Mouse (Mus musculus): ENCODE measurements around the gene Slc35b2.

Slc35b2 gene

DNA sequence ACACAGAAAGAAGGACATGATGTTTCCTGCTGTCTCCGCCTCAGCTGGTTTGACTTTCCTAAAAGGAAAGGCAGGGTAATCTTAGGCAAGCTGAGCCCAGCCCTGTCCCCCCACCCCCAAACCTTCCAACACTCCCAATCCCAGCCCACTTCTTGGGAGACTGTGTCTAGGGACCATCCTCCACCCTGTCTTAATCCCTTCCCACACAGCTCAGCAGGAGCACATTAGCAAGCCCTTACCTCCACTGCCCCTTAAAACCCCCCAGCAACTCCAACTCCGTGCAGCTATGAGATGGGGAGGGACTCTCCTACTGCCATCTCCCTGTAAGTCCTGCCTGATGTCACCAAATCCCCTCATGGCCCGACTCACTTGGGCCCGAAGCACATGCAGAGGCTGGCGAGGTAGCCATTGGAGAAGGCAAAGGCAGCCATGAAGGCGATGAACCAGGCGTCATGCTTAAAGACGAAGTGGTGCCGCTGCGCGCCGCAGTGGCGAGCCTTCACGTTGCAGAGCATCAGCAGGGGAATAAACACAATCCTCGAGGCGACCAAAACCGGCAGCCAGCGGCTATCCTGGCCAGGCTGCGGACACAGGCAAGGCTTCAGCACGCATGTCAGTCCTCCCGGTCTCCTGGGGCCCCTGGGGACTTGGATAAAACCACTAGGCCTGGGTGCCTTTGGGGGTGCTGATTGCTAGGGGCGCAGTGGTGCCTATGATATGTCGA lies 22.2 kb downstream of the Slc35b2 start:
- no peak for DNase-seq

DNA sequence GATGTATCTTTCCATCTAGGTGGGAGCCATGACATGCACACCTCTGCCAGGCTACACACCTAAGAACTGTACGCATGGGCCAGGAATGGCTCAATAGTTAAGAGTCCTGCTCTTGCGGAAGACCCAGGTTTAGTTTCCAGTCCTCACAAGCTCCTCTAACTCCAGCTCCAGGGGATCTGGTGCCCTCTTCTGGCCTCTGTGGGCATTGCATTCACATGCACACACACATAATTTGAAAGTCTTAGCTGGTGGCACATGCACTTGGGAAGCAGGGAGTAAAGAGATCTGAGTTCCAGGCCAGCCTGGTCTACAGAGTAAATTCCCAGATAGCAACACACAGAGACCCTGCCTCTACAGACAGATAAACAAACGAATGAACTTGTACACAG lies 22.8 kb downstream of the Slc35b2 start:
- DNase-seq: peak; percentile 56

DNA sequence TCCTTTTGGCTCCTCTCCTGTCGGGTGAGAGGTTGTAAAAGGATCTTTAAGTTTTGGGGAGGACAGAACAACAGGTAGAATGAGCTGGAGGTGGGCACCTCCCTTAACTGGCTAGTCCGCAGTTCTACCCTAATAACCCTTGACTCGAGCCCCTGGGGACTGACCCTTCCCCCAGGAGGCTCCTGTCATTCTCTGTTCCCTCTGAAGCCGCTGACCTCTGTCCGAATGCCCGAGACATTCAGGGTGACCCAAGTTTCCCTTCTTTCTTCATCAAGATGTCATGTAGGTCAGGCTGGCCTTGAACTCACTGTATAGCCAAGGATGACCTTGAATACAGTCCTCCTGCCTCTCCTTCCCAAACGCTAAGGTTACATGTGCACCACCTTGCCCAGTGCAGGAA lies 24.7 kb downstream of the Slc35b2 start:
- DNase-seq: no peak

DNA sequence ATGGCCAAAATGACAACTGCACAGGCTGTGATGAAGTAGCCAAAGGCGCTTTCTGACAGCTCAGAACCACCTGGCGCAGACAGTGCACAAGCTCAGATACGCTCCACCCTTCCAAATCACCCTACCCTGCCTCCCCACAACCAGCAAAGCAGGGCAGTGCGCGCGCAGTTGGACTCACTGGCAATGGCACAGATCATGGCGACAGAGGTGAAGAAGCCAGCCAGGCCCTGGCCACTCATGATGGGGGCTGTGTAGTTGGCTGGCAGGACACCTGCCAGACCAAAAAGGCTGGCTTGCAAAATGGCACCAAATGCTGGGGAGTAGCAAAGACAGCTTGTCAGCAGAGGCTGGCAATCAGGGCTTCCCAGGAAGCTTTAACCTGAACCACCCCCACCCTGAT lies 25.6 kb downstream of the Slc35b2 start:
- DNase-seq: no peak

DNA sequence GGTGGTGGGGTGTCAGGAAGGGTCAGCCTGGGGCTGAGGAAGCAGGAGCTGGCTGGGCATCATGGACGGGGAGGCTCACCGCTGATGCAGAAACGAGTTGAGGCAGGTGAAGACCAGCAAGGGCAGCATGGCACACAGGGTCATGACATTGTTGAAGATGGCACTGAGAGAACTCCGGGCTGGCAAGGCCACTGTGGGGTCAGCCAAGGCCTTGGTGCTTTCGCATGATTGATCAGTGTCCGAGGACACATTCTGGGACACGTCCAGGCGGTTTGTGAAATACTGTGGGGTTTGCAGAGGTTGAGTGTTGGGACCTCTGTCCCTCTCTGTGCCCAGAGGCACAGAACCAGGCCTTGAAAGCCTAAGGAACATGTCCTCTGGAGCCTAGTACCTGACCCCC lies 26.2 kb downstream of the Slc35b2 start:
- DNase-seq: peak; percentile 19

DNA sequence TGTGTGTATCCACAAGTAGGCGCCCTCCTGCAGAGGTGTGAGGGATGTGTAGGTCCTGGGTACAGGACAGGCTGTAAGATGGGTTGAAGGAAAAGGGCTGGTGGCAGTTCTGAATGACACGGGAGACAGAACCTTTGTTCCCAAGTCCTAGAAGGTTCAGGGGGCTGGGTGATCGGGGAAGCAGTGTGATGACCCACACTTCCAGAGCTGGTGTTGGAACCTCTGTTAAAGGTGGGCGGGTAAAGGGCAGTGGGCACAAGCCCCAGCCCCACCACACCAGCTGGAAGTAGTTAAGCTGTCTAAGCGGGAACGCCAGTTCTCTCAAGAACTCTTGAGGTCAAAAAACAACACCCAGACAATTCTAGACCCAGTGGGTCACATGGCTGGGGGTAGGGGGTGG lies 26.7 kb downstream of the Slc35b2 start:
- DNase-seq: peak; percentile 18

DNA sequence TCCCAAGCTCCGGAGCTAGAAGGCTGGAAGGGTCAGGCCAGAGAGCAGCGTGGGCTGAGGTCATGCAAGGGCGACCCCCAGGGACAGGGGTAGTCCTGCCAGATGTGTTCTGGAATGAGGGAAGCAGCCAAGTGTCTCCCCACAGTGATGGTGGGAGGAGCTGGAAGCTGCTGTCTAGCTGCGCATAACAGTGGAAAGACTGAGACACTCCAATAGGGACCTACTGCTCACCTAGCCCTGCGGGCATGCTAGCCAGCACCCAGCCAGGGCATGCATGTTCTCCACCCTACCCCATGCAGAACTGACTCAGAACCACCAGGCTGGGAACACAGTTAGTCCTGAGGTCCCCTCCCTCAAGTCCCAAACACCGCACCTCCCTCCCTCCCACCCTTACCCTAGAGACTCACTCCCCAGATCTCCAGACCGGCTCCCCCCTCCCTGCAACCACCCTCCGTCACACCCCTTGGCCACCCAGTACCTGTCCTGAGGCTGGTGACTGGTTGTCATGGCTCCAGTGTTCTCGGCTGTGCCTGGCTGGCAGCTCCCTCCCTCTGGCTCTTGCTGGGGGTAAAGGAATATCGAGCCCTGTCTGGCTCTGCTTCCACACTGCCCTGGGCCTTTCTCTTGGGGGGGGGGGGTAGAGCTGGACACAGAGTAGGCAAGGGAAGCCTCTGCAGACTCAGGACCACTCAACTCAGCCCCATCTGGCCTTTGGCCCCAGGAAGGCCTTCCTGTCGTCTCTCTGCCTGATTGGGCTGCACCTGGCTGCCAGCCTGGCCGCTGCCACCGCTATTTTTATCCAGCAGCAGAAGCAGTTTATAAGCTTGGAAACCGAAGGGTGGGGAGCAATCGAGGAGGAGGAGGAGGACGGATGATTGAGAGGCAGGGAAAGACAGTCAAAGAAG lies 28.3 kb downstream of the Slc35b2 start:
- DNase-seq: peak; percentile 70

DNA sequence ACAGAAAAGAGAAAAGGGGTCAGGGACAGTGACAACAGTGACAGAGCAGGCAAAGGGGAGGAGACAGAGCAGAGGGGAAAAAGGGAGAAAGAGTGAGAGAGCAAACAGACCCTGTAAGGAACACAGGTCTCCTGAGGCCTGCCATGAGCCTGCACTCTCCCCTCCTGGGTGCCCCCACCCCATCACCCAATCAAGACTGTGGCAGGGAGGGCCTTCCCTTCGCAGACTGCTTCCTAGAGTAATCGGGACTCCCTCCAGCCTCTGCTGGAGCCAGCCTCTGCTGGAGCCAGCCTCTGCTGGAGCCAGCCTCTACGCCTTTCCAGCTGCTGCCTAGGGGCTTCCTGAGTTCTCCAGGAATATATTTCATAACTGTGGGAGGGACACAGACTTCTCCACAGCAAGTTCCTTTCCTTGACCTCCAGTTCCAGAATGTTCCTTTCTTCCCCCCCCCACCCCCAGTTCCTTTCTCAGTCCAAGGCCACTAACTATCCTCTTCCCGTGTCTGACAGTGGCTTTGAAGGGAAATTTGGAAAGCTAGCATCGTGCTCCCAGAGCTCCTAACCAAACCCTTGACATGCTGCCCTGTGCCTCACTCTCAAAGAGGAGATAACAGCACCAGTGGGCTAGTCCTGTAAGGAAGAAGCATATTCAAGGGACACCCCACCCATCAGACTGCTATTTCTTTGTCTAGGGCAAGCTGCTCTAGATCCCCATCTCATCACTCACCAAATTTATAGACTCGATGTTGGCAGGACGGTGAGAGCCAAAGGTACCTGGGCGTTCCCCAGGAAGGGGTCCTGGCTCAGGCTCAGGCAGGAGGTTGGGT lies 29.1 kb downstream of the Slc35b2 start:
- peak; percentile 72 for DNase-seq

DNA sequence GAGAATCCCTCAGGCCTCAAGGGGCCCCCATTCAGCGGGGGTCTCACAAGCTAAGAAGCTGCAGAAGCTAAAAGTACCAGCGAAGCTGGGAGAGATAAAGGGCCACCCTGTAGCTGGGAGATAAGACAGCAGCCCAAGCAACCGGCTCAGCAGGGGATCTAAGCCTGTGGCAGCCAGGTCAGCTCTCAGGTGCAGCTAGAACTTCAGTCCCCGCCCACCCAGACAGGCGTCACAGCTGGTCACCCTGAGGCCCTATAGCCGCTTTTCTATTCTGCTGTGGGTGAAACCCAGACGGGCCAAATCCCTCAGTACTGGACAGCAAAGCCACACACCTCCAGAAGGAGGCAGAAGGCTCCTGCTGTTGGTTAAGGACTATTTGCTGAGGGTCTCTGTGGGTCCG lies 29.8 kb downstream of the Slc35b2 start:
- peak; percentile 61 for DNase-seq

DNA sequence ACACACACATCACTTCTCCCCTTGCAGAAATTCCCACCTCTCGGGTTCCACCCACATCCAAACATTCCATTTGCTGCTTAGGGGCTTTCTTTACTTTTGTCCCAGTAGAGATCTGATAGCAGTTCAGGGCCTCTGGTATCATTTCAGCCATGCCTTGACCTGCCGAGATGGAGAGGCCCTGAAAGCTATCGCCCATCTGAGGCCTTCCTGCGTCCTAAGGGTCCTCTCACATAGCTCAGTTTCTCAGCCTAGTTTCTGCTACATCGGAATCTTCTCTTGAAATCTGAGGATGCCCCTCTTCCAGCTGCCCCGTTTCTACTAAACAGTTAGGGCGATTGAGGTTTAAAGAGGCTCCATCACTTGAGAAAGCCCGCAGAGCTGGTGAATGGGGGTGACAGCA lies 30.5 kb downstream of the Slc35b2 start:
- DNase-seq: no peak

DNA sequence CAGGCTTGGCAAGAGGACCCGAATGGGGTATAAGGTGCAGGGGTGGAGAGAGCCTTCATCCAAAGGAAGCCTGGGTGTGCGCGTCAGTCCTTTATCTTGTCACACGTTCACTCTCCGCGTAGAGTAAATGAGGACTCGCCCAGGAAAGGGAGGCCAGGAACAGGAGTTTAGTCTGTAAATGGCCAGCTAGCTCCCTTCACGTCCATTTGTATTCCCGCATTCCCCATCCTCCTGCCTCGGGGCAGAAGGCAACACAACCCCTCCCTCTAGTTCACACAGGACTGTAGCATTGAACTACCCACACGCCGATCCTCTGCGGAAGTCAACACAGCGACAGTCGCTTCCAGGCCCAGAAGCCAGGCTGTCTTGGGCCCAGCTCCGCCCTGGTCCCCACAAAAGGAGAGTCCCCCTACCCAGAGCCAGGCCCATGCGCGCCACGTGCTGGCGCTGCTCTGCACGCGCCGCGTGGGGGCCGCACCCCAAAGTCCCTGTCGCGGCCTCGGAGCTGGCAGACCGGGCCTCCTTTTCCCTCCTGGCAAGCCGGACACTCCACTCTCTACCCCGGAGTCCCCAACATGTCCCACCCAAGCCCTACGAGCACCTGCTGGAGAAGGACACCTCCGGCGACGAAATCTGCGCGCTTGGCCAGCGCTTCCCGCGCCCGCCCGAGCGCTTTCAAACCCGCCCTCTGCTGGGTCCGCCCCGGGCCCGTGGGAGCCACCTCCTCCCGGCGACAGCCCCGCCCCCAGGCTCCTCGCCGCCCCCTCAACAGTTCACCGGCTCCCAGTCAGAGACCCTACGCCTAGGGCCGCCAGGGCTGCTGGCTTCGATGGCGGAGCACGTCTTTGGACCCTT lies 31.4 kb downstream of the Slc35b2 start:
- peak; percentile 92 for DNase-seq

DNA sequence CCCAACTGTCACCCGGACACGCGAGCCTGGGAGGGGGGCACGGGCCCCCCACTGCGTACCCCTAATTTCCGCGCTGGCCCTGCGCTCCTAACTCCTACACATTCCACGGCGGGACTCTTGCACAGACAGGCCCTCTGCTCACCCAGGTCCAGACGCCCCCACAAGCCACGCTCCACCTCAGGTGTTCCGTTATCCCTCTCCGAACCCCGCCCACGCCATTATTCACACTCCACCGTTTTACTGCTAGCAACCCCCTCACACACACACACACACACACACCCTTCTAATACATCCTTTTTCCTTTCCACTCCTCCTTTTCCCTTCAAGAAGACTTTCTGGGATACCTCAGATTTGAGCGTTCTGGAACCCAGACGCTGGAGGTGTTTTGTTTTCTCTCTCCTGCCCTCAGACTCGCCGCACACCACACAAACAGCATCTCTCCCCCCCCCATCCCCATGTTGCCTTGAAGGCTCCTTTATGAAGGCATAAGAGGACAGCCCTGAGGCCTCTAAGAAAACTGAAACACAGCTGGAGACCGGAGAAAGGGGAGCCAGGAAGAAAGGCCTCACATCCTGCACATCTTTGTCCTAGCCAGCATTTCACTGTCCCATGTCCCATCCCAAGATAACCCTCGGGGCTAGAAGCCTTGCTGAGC lies 32.2 kb downstream of the Slc35b2 start:
- no peak for DNase-seq

DNA sequence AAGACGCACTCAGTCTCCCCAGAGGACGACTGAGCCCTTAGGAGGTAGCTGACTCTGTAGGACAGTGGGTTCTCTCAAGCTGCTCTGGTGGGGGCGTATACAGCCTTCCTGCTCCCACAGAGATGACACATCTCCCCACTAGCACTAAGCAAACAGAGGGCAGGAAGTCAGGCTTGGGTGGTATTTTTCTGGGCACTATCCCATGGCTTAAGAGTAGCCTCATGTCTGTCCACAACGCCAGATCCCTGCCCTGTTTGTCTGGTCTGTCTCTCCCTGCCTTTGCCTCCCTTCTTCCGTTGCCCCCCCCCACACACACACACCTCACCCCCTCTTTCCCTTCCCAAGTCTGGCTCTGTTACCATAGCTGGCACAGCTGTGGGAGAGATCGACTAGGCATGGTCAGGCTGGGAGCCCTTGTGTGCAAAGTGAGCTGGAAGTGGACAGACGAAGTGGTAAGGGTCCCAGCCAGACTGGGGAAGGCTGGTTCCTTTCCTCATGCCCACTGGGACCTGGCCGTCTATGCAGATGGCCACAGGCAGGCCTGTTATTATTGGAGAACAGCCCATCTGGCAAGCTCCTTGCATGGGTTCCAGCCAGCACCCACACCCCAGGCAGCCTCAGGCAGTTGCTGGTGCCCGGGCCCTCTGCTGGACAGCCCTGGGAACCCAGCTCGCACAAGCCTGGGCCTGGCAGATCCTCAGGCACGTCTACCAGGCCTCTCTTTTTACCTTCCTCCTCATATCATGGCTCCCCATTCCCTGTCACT lies 33.1 kb downstream of the Slc35b2 start:
- DNase-seq: peak; percentile 87

DNA sequence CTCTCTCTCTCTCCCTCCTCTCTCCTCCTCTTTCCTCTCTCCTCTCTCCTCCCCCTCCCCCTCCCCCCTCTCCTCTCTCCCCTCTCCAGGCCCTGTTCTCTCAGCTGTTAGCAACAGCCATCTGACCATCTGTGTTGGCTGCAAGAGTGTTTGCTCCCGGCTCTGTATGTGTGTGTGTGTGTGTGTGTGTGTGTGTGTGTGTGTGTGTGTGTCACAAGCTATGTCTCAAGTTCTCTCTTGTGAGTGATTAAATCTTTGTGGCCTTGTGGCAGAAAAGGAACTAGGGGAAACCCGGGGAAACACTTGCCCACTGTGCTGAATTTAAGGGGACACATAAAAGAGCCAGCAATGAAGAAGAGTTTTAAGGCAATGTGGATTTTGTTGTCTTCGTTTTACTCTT lies 34.1 kb downstream of the Slc35b2 start:
- DNase-seq: peak; percentile 61

DNA sequence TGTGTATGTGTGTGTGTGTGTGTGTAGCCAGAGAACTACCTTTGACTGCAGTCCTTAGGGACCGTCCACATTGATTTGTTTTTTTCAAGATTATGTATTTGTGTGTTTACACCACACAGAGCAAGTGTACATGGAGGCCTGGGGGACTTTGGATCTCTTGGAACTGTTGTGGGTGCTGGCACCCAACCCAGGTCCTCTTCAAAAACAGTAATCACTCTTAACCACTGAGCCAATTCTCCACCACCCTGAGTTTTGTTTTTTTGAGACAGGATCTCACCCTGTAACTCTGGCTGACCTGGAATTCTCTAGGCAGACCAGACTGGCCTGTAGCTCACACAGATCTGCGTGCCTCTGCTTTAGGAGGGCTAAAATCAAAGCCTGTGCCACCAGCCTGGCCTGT lies 34.7 kb downstream of the Slc35b2 start:
- no peak for DNase-seq

DNA sequence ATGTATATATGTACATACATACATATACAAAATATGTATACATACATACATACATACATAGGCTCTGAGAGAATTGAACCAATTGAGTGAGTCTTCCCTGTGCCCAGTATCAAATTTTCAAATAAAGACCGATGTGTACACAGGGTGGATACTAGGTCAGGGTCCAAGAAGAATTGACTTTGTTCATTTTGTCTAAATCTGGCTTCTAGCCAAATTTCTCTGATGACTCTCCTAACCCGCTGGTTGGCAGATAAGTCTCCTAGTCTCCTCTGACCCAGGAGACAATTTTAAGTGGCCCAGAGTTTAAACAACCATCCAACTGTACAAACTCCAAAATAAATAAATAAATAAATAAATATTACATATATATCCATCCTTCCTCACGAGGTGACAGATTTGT lies 35.2 kb downstream of the Slc35b2 start:
- DNase-seq: no peak

DNA sequence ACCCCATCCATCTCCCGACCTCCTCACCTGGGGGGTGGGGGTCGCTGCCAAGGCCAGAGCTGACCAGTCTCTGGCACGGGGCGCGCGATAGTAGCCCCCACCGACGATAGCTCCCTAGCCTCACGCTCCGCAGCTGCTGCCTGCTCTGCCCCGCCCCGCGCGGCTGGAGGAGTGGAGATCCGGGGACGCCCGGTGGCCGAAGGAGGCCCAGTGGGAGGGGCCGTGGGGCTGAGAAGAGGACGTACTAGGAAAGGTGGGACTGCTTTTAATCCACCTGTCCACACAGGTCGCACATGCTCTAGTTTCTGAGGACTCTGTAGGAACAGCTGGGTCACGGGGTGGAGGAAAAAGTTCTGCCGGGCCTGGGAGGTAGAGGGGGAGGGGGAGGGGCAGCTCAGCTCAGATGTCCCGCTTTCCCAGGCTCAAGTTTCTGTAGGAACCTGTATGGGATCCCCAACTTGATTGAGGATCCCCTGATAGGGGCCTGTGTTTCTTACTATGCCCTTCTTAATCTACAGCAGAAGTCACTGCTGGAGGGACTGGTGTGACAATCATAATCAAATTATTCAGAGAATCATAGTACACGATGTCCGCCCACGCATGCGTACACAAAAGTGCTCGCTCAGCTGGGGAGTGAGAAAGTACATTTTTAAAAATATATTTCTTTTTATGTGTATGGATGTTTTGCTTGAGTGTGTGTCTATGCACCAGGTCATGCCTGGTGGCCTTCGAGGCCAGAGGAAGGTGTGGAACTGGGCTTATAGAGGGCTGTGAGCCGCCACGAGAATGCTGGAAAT lies 36.0 kb downstream of the Slc35b2 start, which contains the start of gene Slc29a1:
Gene Slc29a1 (minus strand): TSS at position 161 of the 797 bp plus-strand sequence.
- peak; percentile 85 for DNase-seq

DNA sequence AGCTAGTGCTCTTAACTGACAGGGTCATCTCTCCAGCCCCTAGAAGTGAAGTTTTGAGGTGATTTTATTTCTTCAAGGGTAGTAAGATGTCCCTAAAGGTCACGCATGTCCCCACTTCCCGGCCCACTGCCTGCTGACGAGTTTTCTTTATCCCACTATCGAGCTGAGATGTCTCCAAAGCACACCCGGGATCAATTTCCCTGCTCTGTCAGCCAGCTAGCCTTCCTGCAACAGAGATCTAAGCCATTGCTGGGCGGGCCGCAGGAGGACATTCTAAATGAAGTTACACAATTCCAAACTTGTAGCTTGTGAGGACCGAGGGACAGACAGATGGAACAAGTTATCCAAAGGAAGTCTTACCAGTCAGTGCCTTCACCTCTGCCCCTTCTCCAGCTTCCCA lies 36.6 kb downstream of the Slc35b2 start:
- no peak for DNase-seq

DNA sequence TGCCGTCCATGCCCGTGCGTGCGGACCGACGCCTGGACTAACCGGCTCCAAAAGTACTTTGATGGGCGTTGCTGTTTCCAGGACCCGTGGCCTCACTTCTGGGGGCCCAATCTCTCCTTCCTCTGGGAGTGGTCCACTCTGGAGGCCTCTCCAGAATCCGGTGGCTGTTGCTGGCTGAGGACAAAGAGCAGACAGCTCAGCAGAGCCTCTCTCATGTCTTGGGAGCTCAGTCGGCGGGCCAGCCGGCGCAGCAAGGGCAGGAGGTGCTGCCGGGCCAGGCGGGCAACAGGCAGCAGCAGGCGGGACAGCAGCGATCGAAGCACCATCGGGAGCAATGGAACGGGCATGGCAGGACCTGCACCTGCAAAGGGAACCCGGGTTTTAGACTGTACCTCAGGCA lies 37.7 kb downstream of the Slc35b2 start:
- DNase-seq: peak; percentile 30

DNA sequence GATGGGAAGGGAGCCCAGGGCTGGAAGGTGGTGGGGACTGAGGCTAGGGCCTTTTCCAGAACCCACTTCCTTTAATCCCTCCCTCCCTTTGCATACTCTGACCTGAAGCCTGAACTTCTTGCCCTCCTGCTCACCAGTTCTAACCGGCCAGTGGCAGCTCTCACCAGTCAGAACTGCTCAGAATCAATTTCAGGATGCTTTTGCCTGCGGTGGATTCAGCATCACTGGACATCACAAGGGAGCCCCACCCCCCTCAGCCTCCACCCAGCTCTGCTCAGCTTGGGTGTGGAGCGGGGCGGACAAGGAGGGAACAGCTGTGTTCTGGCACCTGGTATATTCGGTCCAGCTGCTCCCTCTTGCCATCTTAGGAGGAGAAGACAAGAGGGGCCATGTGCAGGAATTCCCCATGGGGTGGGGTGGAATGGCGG lies 38.2 kb downstream of the Slc35b2 start, which contains the start of gene Mymx:
Gene Mymx (minus strand): TSS at position 226 of the 428 bp plus-strand sequence.
- DNase-seq: peak; percentile 71
